Mouse (Mus musculus) kidney, adult 9 months (tissue): Measurements from ENCODE around the gene Tbpl2.
A peak's percentile ranks its signal among the peaks of the same experiment; 100 is the strongest.

Source experiments
- DNase-seq: peaks from one replicate; pipeline ENCODE4 v3.0.0; 2022

Tbpl2 gene

DNA sequence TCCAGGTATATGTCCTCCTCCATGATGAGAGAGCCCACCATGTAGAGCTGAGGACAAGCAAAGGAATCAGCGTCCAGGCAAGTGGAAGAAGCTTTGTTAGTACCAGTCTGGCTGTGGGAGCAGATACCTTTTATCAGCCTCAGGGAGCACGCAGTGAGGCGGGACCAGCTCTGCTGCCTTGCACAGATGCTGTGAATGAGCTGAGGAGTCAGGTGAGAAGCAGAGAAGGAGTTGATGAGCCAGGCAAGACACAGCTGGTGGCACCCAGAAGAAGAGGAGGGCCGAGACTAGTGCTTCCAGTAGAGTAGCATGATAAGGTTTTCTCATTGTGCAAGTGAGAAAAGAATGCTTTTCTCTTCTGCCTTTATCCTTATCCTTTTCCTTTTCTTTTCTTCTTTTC is at the start of gene Tbpl2:
Gene Tbpl2, minus strand, starts transcription at position 101 of the 400 bp plus-strand sequence.
- DNase-seq: no peak

- no peak for DNase-seq
Measured at GRCm38 (mm10) chr2:24134373-24134772, 38.0 kb upstream of the Tbpl2 start.

GRCm38 (mm10) chr2:24109085-24109484 is 12.7 kb upstream of the Tbpl2 start:
- no peak for DNase-seq

- DNase-seq: peak; percentile 40
Measured at GRCm38 (mm10) chr2:24103619-24104289, 7.4 kb upstream of the Tbpl2 start.

DNA sequence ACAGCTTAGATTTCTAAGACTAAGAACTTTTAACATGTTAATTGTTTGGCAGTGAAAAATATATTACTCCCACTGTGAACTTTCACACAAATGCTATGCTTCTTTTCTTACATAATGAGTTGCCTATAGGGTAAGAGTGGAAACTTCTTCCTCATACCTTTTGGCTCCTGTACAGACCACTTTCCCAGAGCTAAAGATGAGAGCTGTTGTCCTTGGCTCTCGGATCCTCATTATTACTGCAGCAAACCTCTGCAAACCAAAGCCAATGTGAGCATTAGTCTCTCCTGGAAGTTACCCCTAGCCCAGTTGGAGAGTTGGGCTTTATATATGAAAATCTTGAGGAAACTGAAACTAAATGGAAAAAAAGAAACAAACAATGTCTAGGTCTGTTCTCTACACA is 5.5 kb downstream of the Tbpl2 start:
- DNase-seq: no peak

GRCm38 (mm10) chr2:24050459-24050858 is 45.9 kb downstream of the Tbpl2 start:
- no peak for DNase-seq

GRCm38 (mm10) chr2:24049344-24049990 is 46.9 kb downstream of the Tbpl2 start, which contains the start of gene Hnmt:
Gene Hnmt, minus strand, starts transcription at chr2:24049394.
- DNase-seq: peak; percentile 24

GRCm38 (mm10) chr2:24048480-24049097 is 47.8 kb downstream of the Tbpl2 start:
- peak; percentile 90 for DNase-seq

DNA sequence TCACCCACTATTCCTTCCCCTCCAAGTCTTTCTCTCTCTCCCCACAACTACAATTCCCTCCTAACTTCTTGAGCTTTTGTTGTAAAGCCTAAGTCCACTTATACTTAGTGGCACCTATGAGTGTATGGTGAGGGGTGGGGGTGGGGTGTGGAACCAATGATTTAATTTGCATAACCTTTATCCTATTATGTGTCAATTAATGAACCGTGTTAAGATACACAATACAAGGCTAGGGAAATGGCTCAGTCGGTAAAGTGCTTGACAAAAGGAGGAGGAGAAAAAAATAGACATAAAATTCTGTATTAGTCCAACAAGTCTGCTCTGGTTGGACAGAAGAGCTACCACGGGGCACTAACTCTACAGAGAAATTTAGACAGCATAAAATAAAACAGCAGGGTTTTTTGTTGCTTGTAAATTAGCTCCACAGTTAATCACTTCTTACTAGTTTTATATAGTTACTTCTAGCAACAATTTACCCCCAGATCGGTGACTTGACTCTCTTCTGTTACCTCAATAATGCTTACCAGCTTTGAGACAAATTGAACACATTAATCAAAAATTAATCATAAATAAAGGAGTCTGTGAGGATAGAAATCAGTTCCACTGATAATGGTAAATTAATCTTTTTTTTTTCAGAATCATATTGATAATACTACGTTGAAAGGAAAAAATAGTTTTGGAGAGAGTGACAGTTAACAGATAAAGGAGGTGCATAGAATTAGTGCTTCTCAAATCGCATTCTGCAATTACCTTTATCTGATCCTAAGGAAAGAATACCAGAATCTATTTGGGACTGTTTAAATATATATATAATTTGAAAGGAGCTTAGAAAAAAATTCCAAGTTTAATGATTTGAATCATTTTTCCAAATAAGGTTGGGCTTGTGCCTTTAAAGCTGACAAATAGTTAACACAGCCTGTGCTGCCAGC is 48.6 kb downstream of the Tbpl2 start:
- DNase-seq: no peak

- DNase-seq: no peak
Measured at GRCm38 (mm10) chr2:24042901-24043300, 53.5 kb downstream of the Tbpl2 start.

DNA sequence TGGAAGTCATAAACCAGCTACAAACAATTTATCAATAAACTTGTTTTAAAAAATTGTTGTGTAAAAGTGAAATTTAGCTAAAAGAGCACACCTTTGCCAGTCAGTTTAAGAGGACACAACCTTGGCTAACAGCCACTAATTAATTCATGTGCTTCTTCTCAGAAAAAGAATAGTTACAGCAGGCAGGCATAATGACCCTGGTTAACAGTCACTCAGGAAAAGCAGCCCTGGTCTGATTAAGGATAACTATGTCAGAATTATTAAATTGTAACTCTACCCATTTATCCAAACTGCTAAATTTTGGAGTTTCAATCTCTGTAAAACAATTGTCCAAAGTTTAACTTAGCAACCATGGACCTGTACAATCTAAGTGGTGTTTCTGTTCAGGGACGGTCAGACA is 55.9 kb downstream of the Tbpl2 start:
- DNase-seq: peak; percentile 41
